Mouse (Mus musculus): ENCODE measurements around the gene Mycbp2. TPM values are rescaled to one million over a fixed set of nuclear protein-coding genes. Genes with fewer than 3 reads are reported as not detected.

The Mycbp2 gene
- total RNA-seq, 1 experiment: 16.2 TPM

GRCm38 (mm10) chr14:103378703-103379102, 32.1 kb upstream of the Mycbp2 start:
- Histone ChIP-seq H3K36me3 (ENCODE audit: control insufficient read depth, insufficient read depth, low read length, poor library complexity, severe bottlenecking) (no peaks in the 10 kb centered on the region), H3K9me3 (ENCODE audit: control insufficient read depth, insufficient read depth, low read depth, low read length) (no peaks in the 10 kb centered on the region), H3K9ac (ENCODE audit: insufficient read depth, low read depth, low read length, poor library complexity, severe bottlenecking) (no peak overlapping the region), H3K4me1 (ENCODE audit: control insufficient read depth in 2 of 2, insufficient read depth in 2 of 2, low read length in 2 of 2, poor library complexity in 1 of 2) (no peaks in the 10 kb centered on the region), H3K27ac (ENCODE audit: insufficient read depth, low read depth, low read length, poor library complexity, severe bottlenecking) (no peak overlapping the region), H3K4me3 (ENCODE audit: insufficient read depth in 1 of 2, low read depth in 1 of 2, low read length in 2 of 2, poor library complexity in 1 of 2, severe bottlenecking in 1 of 2) (no peak overlapping the region)
- no peak for DNase-seq (ENCODE audit: low read depth, low spot score)
- TF ChIP-seq CHD2 (IDR thresholded peaks at IDR 0.05; ENCODE audit: low read depth, low read length): no peak
- no peak for TF ChIP-seq ZNF384 (IDR thresholded peaks at IDR 0.05; ENCODE audit: low read depth, low read length)
- no peak for TF ChIP-seq ZC3H11A (IDR thresholded peaks at IDR 0.05; ENCODE audit: borderline replicate concordance, low read depth, low read length)
- no peak for TF ChIP-seq HCFC1 (IDR thresholded peaks at IDR 0.05; ENCODE audit: borderline replicate concordance, insufficient read depth, low read length)
- no peak for TF ChIP-seq MAFK (IDR thresholded peaks at IDR 0.05; ENCODE audit: insufficient read depth, low read depth, low read length)
- in situ Hi-C loops (cut with MboI; ENCODE audit: low sequenced_read_pairs in 2 of 2, unreplicated experiment in 2 of 2): no loop called here

GRCm38 (mm10) chr14:103376765-103377164, 30.2 kb upstream of the Mycbp2 start:
- no peak overlapping the region for H3K4me3 ChIP-seq (ENCODE audit: insufficient read depth in 1 of 2, low read depth in 1 of 2, low read length in 2 of 2, poor library complexity in 1 of 2, severe bottlenecking in 1 of 2)
- no peaks in the 10 kb centered on the region for H3K9me3 ChIP-seq (ENCODE audit: control insufficient read depth, insufficient read depth, low read depth, low read length)
- no peak overlapping the region for H3K9ac ChIP-seq (ENCODE audit: insufficient read depth, low read depth, low read length, poor library complexity, severe bottlenecking)
- H3K4me1 ChIP-seq (ENCODE audit: control insufficient read depth in 2 of 2, insufficient read depth in 2 of 2, low read length in 2 of 2, poor library complexity in 1 of 2): no peaks in the 10 kb centered on the region
- H3K27ac ChIP-seq (ENCODE audit: insufficient read depth, low read depth, low read length, poor library complexity, severe bottlenecking): no peak overlapping the region
- TF ChIP-seq HCFC1 (IDR thresholded peaks at IDR 0.05; ENCODE audit: borderline replicate concordance, insufficient read depth, low read length): no peak
- no peak for TF ChIP-seq ZC3H11A (IDR thresholded peaks at IDR 0.05; ENCODE audit: borderline replicate concordance, low read depth, low read length)
- TF ChIP-seq ZNF384 (IDR thresholded peaks at IDR 0.05; ENCODE audit: low read depth, low read length): no peak
- no peak for TF ChIP-seq MAFK (IDR thresholded peaks at IDR 0.05; ENCODE audit: insufficient read depth, low read depth, low read length)
- TF ChIP-seq CHD2 (IDR thresholded peaks at IDR 0.05; ENCODE audit: low read depth, low read length): no peak
- no peak for DNase-seq (ENCODE audit: low read depth, low spot score)
- in situ Hi-C loops (cut with MboI; ENCODE audit: low sequenced_read_pairs in 2 of 2, unreplicated experiment in 2 of 2): no loop called here
- no peaks in the 10 kb centered on the region for H3K36me3 ChIP-seq (ENCODE audit: control insufficient read depth, insufficient read depth, low read length, poor library complexity, severe bottlenecking)

GRCm38 (mm10) chr14:103375523-103375922, 28.9 kb upstream of the Mycbp2 start:
- Histone ChIP-seq H3K9me3 (ENCODE audit: control insufficient read depth, insufficient read depth, low read depth, low read length) (no peaks in the 10 kb centered on the region), H3K9ac (ENCODE audit: insufficient read depth, low read depth, low read length, poor library complexity, severe bottlenecking) (no peak overlapping the region), H3K4me3 (ENCODE audit: insufficient read depth in 1 of 2, low read depth in 1 of 2, low read length in 2 of 2, poor library complexity in 1 of 2, severe bottlenecking in 1 of 2) (no peak overlapping the region), H3K36me3 (ENCODE audit: control insufficient read depth, insufficient read depth, low read length, poor library complexity, severe bottlenecking) (no peaks in the 10 kb centered on the region), H3K27ac (ENCODE audit: insufficient read depth, low read depth, low read length, poor library complexity, severe bottlenecking) (no peak overlapping the region), H3K4me1 (ENCODE audit: control insufficient read depth in 2 of 2, insufficient read depth in 2 of 2, low read length in 2 of 2, poor library complexity in 1 of 2) (no peaks in the 10 kb centered on the region)
- in situ Hi-C loops (cut with MboI; ENCODE audit: low sequenced_read_pairs in 2 of 2, unreplicated experiment in 2 of 2): no loop called here
- DNase-seq (ENCODE audit: low read depth, low spot score): no peak
- TF ChIP-seq CHD2 (IDR thresholded peaks at IDR 0.05; ENCODE audit: low read depth, low read length) (no peak), MAFK (IDR thresholded peaks at IDR 0.05; ENCODE audit: insufficient read depth, low read depth, low read length) (no peak), HCFC1 (IDR thresholded peaks at IDR 0.05; ENCODE audit: borderline replicate concordance, insufficient read depth, low read length) (no peak), ZC3H11A (IDR thresholded peaks at IDR 0.05; ENCODE audit: borderline replicate concordance, low read depth, low read length) (no peak), ZNF384 (IDR thresholded peaks at IDR 0.05; ENCODE audit: low read depth, low read length) (no peak)

- in situ Hi-C loops (cut with MboI; ENCODE audit: low sequenced_read_pairs in 2 of 2, unreplicated experiment in 2 of 2): no loop called here
- no peak for TF ChIP-seq ZC3H11A (IDR thresholded peaks at IDR 0.05; ENCODE audit: borderline replicate concordance, low read depth, low read length)
- TF ChIP-seq HCFC1 (IDR thresholded peaks at IDR 0.05; ENCODE audit: borderline replicate concordance, insufficient read depth, low read length): no peak
- no peak for TF ChIP-seq CHD2 (IDR thresholded peaks at IDR 0.05; ENCODE audit: low read depth, low read length)
- no peak for TF ChIP-seq MAFK (IDR thresholded peaks at IDR 0.05; ENCODE audit: insufficient read depth, low read depth, low read length)
- TF ChIP-seq ZNF384 (IDR thresholded peaks at IDR 0.05; ENCODE audit: low read depth, low read length): no peak
- H3K4me1 ChIP-seq (ENCODE audit: control insufficient read depth in 2 of 2, insufficient read depth in 2 of 2, low read length in 2 of 2, poor library complexity in 1 of 2): no peaks in the 10 kb centered on the region
- no peak overlapping the region for H3K27ac ChIP-seq (ENCODE audit: insufficient read depth, low read depth, low read length, poor library complexity, severe bottlenecking)
- H3K9ac ChIP-seq (ENCODE audit: insufficient read depth, low read depth, low read length, poor library complexity, severe bottlenecking): no peak overlapping the region
- H3K36me3 ChIP-seq (ENCODE audit: control insufficient read depth, insufficient read depth, low read length, poor library complexity, severe bottlenecking): no peaks in the 10 kb centered on the region
- H3K9me3 ChIP-seq (ENCODE audit: control insufficient read depth, insufficient read depth, low read depth, low read length): no peaks in the 10 kb centered on the region
- no peak for DNase-seq (ENCODE audit: low read depth, low spot score)
- no peak overlapping the region for H3K4me3 ChIP-seq (ENCODE audit: insufficient read depth in 1 of 2, low read depth in 1 of 2, low read length in 2 of 2, poor library complexity in 1 of 2, severe bottlenecking in 1 of 2)
Measured at GRCm38 (mm10) chr14:103363199-103363598, 16.6 kb upstream of the Mycbp2 start.

GRCm38 (mm10) chr14:103356066-103356465, 9.5 kb upstream of the Mycbp2 start:
- H3K4me1 ChIP-seq (ENCODE audit: control insufficient read depth in 2 of 2, insufficient read depth in 2 of 2, low read length in 2 of 2, poor library complexity in 1 of 2): no peaks in the 10 kb centered on the region
- no peak overlapping the region for H3K27ac ChIP-seq (ENCODE audit: insufficient read depth, low read depth, low read length, poor library complexity, severe bottlenecking)
- H3K4me3 ChIP-seq (ENCODE audit: insufficient read depth in 1 of 2, low read depth in 1 of 2, low read length in 2 of 2, poor library complexity in 1 of 2, severe bottlenecking in 1 of 2): no peak overlapping the region
- H3K36me3 ChIP-seq (ENCODE audit: control insufficient read depth, insufficient read depth, low read length, poor library complexity, severe bottlenecking): no peaks in the 10 kb centered on the region
- TF ChIP-seq HCFC1 (IDR thresholded peaks at IDR 0.05; ENCODE audit: borderline replicate concordance, insufficient read depth, low read length) (no peak), ZC3H11A (IDR thresholded peaks at IDR 0.05; ENCODE audit: borderline replicate concordance, low read depth, low read length) (no peak), CHD2 (IDR thresholded peaks at IDR 0.05; ENCODE audit: low read depth, low read length) (no peak), MAFK (IDR thresholded peaks at IDR 0.05; ENCODE audit: insufficient read depth, low read depth, low read length) (no peak), ZNF384 (IDR thresholded peaks at IDR 0.05; ENCODE audit: low read depth, low read length) (no peak)
- H3K9me3 ChIP-seq (ENCODE audit: control insufficient read depth, insufficient read depth, low read depth, low read length): no peaks in the 10 kb centered on the region
- DNase-seq (ENCODE audit: low read depth, low spot score): no peak
- no peak overlapping the region for H3K9ac ChIP-seq (ENCODE audit: insufficient read depth, low read depth, low read length, poor library complexity, severe bottlenecking)
- in situ Hi-C loops (cut with MboI; ENCODE audit: low sequenced_read_pairs in 2 of 2, unreplicated experiment in 2 of 2): no loop called here
